Mouse (Mus musculus): ENCODE measurements around the gene Tap2. TPM values are rescaled to one million over a fixed set of nuclear protein-coding genes. Genes with fewer than 3 reads are reported as not detected.

Tap2 gene
- total and polyA plus RNA-seq, 3 experiments, result 54.8 to 121 (median 110) TPM

- peaks cover 0 to 16% of the 10 kb centered on the region in 2 experiments; a peak in 3 of 4 replicates for H3K4me1 ChIP-seq (ENCODE audit: control insufficient read depth in 1 of 2, insufficient read depth in 2 of 2)
- no peak overlapping the region for H3K9ac ChIP-seq (ENCODE audit: insufficient read depth, low read depth)
- H3K36me3 ChIP-seq (replicated peaks in 1 of 2; ENCODE audit: control insufficient read depth in 1 of 2, insufficient read depth in 1 of 2, low read length in 1 of 2), result peaks cover 0 to 44% of the 10 kb centered on the region in 2 experiments
- DNase-seq (ENCODE audit: extremely low read depth), result no peak
- in situ Hi-C loops (cut with MboI; ENCODE audit: low pct_ligation_motif_present, low pct_unique_long_range_greater_than_20kb, low sequenced_read_pairs), result loop anchor here (5.0 to 10.0 kb wide), 3 partner anchors 103 to 310 kb away; no protein-coding TSS in a partner anchor
- H3K79me2 ChIP-seq (replicated peaks; ENCODE audit: control insufficient read depth, extremely low read depth, insufficient read depth, poor library complexity, severe bottlenecking), result no peaks in the 10 kb centered on the region
- dilution Hi-C loops (cut with MboI; ENCODE audit: extremely low pct_ligation_motif_present, extremely low pct_unique_long_range_greater_than_20kb, low sequenced_read_pairs), result no loop called here
- H3K4me2 ChIP-seq (ENCODE audit: insufficient read depth, low read depth, poor library complexity, severe bottlenecking), result no peak overlapping the region
- no peak overlapping the region for H3K27ac ChIP-seq (ENCODE audit: insufficient read depth, low read depth)
- no peak overlapping the region for H3K4me3 ChIP-seq (replicated peaks in 1 of 3; ENCODE audit: low read depth in 2 of 3, low read length in 2 of 3, poor library complexity in 1 of 3)
- TF ChIP-seq POLR2AphosphoS2 (IDR thresholded peaks at IDR 0.05; ENCODE audit: low read depth, low read length) (no peak), SIN3A (IDR thresholded peaks at IDR 0.05; ENCODE audit: low read length) (no peak), MXI1 (IDR thresholded peaks at IDR 0.05; ENCODE audit: low read depth, low read length) (no peak), MYC (IDR thresholded peaks at IDR 0.05; ENCODE audit: low read depth, low read length) (no peak), HCFC1 (IDR thresholded peaks at IDR 0.05; ENCODE audit: low read depth, low read length) (no peak), ZMIZ1 (IDR thresholded peaks at IDR 0.05; ENCODE audit: low read depth, low read length) (no peak), POLR2A (IDR thresholded peaks at IDR 0.05; ENCODE audit: low read depth, low read length) (no peak), CHD2 (IDR thresholded peaks at IDR 0.05; ENCODE audit: low read length) (no peak), ZC3H11A (IDR thresholded peaks at IDR 0.05; ENCODE audit: low read depth, low read length) (no peak), TBP (conservative IDR thresholded peaks at IDR 0.05; ENCODE audit: low read depth, low read length) (no peak), MAFK (IDR thresholded peaks at IDR 0.05; ENCODE audit: insufficient replicate concordance, low read length) (no peak), NRF1 (IDR thresholded peaks at IDR 0.05; ENCODE audit: low read depth, low read length) (no peak), IRF4 (IDR thresholded peaks at IDR 0.05; ENCODE audit: low read depth, low read length) (no peak), KAT2A (IDR thresholded peaks at IDR 0.05; ENCODE audit: insufficient replicate concordance, low read length) (no peak), RCOR1 (conservative IDR thresholded peaks at IDR 0.05; ENCODE audit: low read depth, low read length) (no peak)
- no peaks in the 10 kb centered on the region for H3K27me3 ChIP-seq (replicated peaks)
- peaks cover 10% of the 10 kb centered on the region for H3K9me3 ChIP-seq (replicated peaks; ENCODE audit: low read length)
Observed at GRCm38 (mm10) chr17:34244656-34245055, 41.3 kb downstream of the Tap2 start.

GRCm38 (mm10) chr17:34247047-34247446 is 43.7 kb downstream of the Tap2 start:
- Histone ChIP-seq H3K4me1 (ENCODE audit: control insufficient read depth in 1 of 2, insufficient read depth in 2 of 2) (peaks cover 0 to 18% of the 10 kb centered on the region in 2 experiments; a peak in 2 of 4 replicates), H3K27ac (ENCODE audit: insufficient read depth, low read depth) (no peak overlapping the region), H3K9me3 (replicated peaks; ENCODE audit: low read length) (no peaks in the 10 kb centered on the region), H3K36me3 (replicated peaks in 1 of 2; ENCODE audit: control insufficient read depth in 1 of 2, insufficient read depth in 1 of 2, low read length in 1 of 2) (peaks cover 0 to 31% of the 10 kb centered on the region in 2 experiments), H3K4me2 (ENCODE audit: insufficient read depth, low read depth, poor library complexity, severe bottlenecking) (no peak overlapping the region), H3K4me3 (replicated peaks in 1 of 3; ENCODE audit: low read depth in 2 of 3, low read length in 2 of 3, poor library complexity in 1 of 3) (no peak overlapping the region), H3K9ac (ENCODE audit: insufficient read depth, low read depth) (no peak overlapping the region), H3K27me3 (replicated peaks) (no peaks in the 10 kb centered on the region), H3K79me2 (replicated peaks; ENCODE audit: control insufficient read depth, extremely low read depth, insufficient read depth, poor library complexity, severe bottlenecking) (no peaks in the 10 kb centered on the region)
- in situ Hi-C loops (cut with MboI; ENCODE audit: low pct_ligation_motif_present, low pct_unique_long_range_greater_than_20kb, low sequenced_read_pairs), result loop anchor here (5.0 to 10.0 kb wide), 3 partner anchors 100 to 308 kb away; no protein-coding TSS in a partner anchor
- no peak for DNase-seq (ENCODE audit: extremely low read depth)
- no peak for TF ChIP-seq CHD1 (IDR thresholded peaks at IDR 0.05; ENCODE audit: low read depth, low read length)
- TF ChIP-seq RAD21 (IDR thresholded peaks at IDR 0.05; ENCODE audit: low read depth, low read length), result peak; percentile 56
- TF ChIP-seq CTCF (conservative IDR thresholded peaks at IDR 0.05 in 1 of 2, IDR thresholded peaks at IDR 0.05 in 1 of 2; ENCODE audit: low read depth in 2 of 2, low read length in 2 of 2), result peak in 1 of 2 experiments; percentile 63; a peak in 2 of 4 replicates
- no peak for TF ChIP-seq MAFK (IDR thresholded peaks at IDR 0.05; ENCODE audit: insufficient replicate concordance, low read length)
- TF ChIP-seq POLR2AphosphoS2 (IDR thresholded peaks at IDR 0.05; ENCODE audit: low read depth, low read length), result no peak
- no peak for TF ChIP-seq NELFE (IDR thresholded peaks at IDR 0.05; ENCODE audit: low read depth, low read length)
- TF ChIP-seq SMC3 (IDR thresholded peaks at IDR 0.05; ENCODE audit: low read depth, low read length), result peak; percentile 51
- TF ChIP-seq BHLHE40 (IDR thresholded peaks at IDR 0.05; ENCODE audit: low read depth, low read length), result no peak
- dilution Hi-C loops (cut with MboI; ENCODE audit: extremely low pct_ligation_motif_present, extremely low pct_unique_long_range_greater_than_20kb, low sequenced_read_pairs), result no loop called here

Data from CH12.LX (cell line).